Mouse (Mus musculus) embryonic facial prominence, embryonic 14.5 days (tissue): ENCODE measurements around the gene C330021F23Rik. TPM values are rescaled to one million over a fixed set of nuclear protein-coding genes. Genes with fewer than 3 reads are reported as not detected.
"Not testable (repeated sequence)": the region's sequence is repeated elsewhere in the genome, so short reads cannot be mapped to it uniquely, and the experiment has no call there.

ENCODE experiments used
- ATAC-seq: fragments of 200-750 bp; cut with Nextera tagmentation; 2 replicates; pipeline ENCODE4 v1.8.0; 2017; ENCODE audit warnings: low read depth, moderate number of reproducible peaks, moderate TSS enrichment
- DNase-seq: peaks from one replicate; pipeline ENCODE4 v3.0.0-alpha.2; 2015; ENCODE audit warnings: low spot score
- H3K27ac ChIP-seq: fragments of 300-500 bp; sonication (generic); replicated peaks from 2 replicates; pipeline ENCODE4 v1.5.1; 2014; ENCODE audit warnings: low read depth, mild to moderate bottlenecking, low read length, moderate library complexity
- H3K27me3 ChIP-seq: fragments of 300-500 bp; sonication (generic); replicated peaks from 2 replicates; pipeline ENCODE4 v1.6.1; 2014; ENCODE audit warnings: low read length; ENCODE audit not compliant: control insufficient read depth, insufficient read depth
- H3K36me3 ChIP-seq: fragments of 300-500 bp; sonication (generic); 2 replicates; pipeline ENCODE4 v1.6.1; 2014; ENCODE audit warnings: low read length, mixed read lengths; ENCODE audit not compliant: control insufficient read depth, insufficient read depth
- H3K4me1 ChIP-seq: fragments of 300-500 bp; sonication (generic); 2 replicates; pipeline ENCODE4 v1.6.1; 2014; ENCODE audit warnings: antibody characterized with exemption, low read length; ENCODE audit not compliant: control insufficient read depth, insufficient read depth
- H3K4me2 ChIP-seq: fragments of 300-500 bp; sonication (generic); 2 replicates; pipeline ENCODE4 v1.6.1; 2014; ENCODE audit warnings: low read depth, mild to moderate bottlenecking, low read length, moderate library complexity, mixed read lengths
- H3K4me3 ChIP-seq: fragments of 300-500 bp; sonication (generic); 2 replicates; pipeline ENCODE4 v1.5.1; 2014; ENCODE audit warnings: low read depth, mild to moderate bottlenecking, low read length
- H3K9ac ChIP-seq: fragments of 300-500 bp; sonication (generic); 2 replicates; pipeline ENCODE4 v1.6.1; 2014; ENCODE audit warnings: low read depth, mild to moderate bottlenecking, low read length, moderate library complexity, mixed read lengths
- H3K9me3 ChIP-seq: fragments of 300-500 bp; sonication (generic); 2 replicates; pipeline ENCODE4 v1.6.1; 2016; ENCODE audit warnings: low read length; ENCODE audit not compliant: control insufficient read depth
- WGBS: fragments of 180-500 bp; shearing (Covaris S2); extraction: QIAGEN DNeasy Blood & Tissue Kit; methylation state at CpG from one replicate; pipeline ENCODE4 v1.1.7; 2014; 5-methylcytosine and 5-hydroxymethylcytosine counted together
- polyA plus RNA-seq: library from polyadenylated mRNA; unstranded; fragments of >200 nt; fragmentation: Nextera tagmentation; extraction: Ambion mirVana; gene quantifications from 2 replicates; pipeline ENCODE4 v1.2.1, GENCODE M21; 2014

C330021F23Rik gene
- polyA plus RNA-seq, 1 experiment from 2014 or later = 0.47 TPM

DNA sequence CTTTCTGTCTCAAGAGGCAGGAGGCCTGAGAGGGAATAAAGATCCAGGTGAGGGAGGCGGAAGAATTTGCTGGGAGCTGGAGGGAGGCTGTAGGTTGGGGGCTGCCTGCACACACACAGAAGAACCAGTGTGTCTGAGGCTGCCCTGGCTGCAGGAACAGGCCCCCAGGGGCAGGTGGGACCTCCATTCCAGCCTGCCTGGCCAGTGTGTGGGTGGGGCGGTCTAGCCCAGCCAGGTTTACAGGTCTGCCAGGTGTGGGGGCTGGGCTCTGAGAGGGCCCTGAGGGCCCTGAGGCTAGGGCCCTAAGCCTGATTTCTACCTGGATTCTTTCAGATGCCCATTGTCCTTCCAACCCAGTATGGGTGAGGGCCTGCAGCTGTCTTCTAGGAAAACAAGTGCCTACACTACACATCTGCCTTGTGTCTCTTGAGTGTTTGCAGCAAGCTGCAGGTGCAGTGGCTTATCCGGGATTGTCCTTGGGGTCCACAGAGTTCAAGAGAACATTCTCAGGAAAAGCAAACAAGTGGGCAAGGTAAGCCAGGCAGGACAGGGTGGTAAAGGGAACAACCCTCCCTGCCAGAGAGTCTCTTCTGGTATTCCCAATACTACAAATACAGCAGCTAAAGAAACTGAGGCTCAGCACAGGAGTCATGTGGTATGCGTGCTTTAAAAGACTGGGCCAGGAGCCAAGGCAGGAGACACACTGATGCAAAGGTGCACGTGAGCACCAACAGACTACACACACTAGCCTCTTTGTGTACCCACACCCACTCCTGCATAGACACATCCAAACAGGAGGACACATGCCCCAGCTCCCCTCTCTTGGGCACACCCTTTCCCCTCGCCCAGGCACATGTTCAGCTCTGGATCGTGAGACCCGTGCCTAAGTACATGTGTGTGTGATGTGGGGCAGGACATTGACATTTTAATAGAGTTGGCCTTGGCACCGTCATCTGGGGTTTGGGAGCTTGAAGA is 11.9 kb downstream of the C330021F23Rik start:
- Histone ChIP-seq H3K36me3 (no peaks in the 10 kb centered on the region), H3K9ac (no peak overlapping the region), H3K4me3 (no peak overlapping the region), H3K9me3 (no peaks in the 10 kb centered on the region), H3K27me3 (no peaks in the 10 kb centered on the region), H3K27ac (no peak overlapping the region), H3K4me1 (no peaks in the 10 kb centered on the region), H3K4me2 (no peak overlapping the region)
- 65% methylated on average over 8 of the region's 9 CpGs for WGBS
- peak; percentile 84 for ATAC-seq
- peak; percentile 71 for DNase-seq

DNA sequence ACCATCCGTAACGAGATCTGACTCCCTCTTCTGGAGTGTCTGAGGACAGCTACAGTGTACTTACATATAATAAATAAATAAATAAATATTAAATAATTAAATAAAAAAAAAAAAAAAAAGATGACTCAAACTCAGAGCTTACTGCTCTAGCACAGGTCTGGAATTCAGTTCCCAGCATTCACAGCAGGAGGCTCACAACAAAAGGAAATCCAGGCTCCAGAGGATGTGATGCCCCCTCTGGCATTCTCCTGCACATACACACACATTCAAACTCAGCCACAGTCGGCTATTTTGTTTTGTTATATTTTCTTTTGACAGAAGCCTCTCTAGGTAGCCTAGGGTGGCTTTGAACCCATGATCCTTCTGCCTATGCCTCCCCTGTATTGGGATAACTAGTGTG is 14.2 kb downstream of the C330021F23Rik start:
- H3K27ac ChIP-seq, H3K4me2 ChIP-seq, H3K4me3 ChIP-seq, H3K36me3 ChIP-seq, DNase-seq, H3K9me3 ChIP-seq, H3K4me1 ChIP-seq, H3K27me3 ChIP-seq, ATAC-seq, H3K9ac ChIP-seq: not testable (repeated sequence)
- WGBS = 91% methylated on average over 1 of the region's 3 CpGs

DNA sequence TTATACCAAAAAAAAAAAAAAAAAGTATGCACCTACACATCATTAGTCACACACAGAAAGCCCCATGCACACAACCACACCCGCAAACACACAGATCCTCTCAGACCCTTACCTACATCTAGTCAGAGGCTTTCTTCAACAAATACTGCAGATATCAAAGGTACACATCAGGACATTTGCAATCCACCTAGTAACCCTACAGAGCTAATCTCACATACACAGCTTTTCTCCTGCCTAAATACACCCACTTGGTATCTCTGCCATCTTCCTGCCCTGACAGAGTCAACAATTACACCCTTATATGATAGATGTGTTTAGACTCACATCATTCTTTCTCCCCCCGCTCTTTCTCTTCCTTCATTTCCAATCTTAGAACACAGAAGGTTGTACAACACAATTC is 18.7 kb downstream of the C330021F23Rik start:
- Histone ChIP-seq H3K4me1 (peaks cover 3% of the 10 kb centered on the region; the same call in 1 of the 2 replicates), H3K27ac (no peak overlapping the region), H3K27me3 (no peaks in the 10 kb centered on the region), H3K9me3 (no peaks in the 10 kb centered on the region), H3K4me2 (no peak overlapping the region), H3K4me3 (no peak overlapping the region), H3K36me3 (no peaks in the 10 kb centered on the region), H3K9ac (no peak overlapping the region)
- ATAC-seq = no peak
- no peak for DNase-seq
- WGBS = 89% methylated on average over 2 of the region's 2 CpGs

DNA sequence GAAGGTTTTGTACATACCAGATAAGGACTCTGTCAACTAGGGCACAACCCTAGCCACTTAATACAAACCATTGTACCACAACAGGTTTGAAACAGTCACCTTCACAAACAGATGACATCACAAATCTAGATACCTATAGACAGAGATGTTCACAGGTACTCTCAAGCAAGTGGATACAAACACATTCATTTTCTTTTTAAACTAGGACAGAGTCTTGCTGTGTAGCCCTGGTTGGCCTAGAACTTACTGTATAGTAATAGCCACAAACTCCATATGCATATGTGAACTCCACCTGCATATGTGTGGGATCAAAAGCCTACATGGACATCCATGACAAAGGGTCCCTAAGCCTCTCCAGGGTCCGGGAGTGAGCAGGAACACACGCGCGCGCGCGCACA is 19.2 kb downstream of the C330021F23Rik start, which contains the start of gene Camsap3:
Gene Camsap3, plus strand, starts transcription at position 301 of the 398 bp plus-strand sequence.
- peak within 1 kb of the TSS; percentile 19; the same call in 1 of the 2 replicates for H3K27ac ChIP-seq

DNA sequence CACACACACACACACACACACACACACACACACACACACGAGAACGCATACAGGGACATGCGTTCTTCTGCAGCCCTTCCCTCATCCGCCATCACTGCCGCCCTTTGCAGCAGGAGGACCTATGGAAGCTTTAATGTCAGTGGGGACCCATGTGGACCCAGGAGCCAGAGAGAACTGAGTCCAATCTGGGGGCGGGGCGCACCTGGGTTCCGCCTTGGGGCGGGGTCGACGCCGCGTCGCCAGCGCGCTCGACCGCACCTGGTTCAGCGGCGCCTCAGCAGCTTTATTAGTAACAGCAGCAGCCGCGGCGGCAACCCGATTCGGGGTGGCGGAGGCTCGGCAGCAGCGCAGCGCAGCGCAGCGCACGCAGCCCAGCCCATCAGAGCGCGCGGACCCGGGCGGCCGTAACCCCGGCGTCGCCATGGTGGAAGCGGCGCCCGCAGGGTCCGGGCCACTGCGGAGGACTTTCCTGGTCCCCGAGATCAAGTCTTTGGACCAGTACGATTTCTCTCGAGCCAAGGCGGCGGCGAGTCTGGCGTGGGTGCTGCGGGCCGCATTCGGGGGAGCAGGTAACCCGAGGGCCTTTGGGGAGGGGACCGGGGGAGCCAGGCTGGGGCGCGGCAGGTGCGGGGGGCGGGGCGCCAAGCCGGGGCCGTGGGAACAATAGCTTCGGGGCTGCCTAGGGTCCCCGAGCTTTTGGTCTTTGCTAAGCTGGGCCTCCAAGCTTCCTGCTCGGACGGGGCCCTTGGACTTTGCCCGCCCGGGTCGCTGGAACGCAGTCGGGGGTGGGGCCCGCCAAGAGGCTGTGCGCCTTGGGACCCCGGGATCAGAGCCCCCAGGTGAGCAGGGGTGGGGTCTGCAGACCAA is 19.8 kb downstream of the C330021F23Rik start:
- no peaks in the 10 kb centered on the region for H3K36me3 ChIP-seq
- no peaks in the 10 kb centered on the region for H3K9me3 ChIP-seq
- H3K9ac ChIP-seq = peak overlapping the region; percentile 77
- H3K4me2 ChIP-seq = peak overlapping the region; percentile 87
- peak overlapping the region; percentile 19; the same call in 1 of the 2 replicates for H3K27ac ChIP-seq
- H3K4me3 ChIP-seq = peak overlapping the region; percentile 74
- ATAC-seq (peak; percentile 92), DNase-seq (peak; percentile 84)
- no peaks in the 10 kb centered on the region for H3K27me3 ChIP-seq
- 0% methylated on average over 25 of the region's 77 CpGs for WGBS
- H3K4me1 ChIP-seq = peaks cover 3% of the 10 kb centered on the region; the same call in 1 of the 2 replicates

More for the DNA sequence above, 19.2 kb downstream of the C330021F23Rik start, which contains the start of gene Camsap3:
- ATAC-seq = no peak
- no peak for DNase-seq
- H3K36me3 ChIP-seq = no peaks in the 10 kb centered on the region
- H3K4me3 ChIP-seq = peak within 1 kb of the TSS; percentile 74
- H3K9me3 ChIP-seq = no peaks in the 10 kb centered on the region
- H3K27me3 ChIP-seq = no peaks in the 10 kb centered on the region
- 6% methylated on average over 3 of the region's 7 CpGs for WGBS
- H3K9ac ChIP-seq = peak within 1 kb of the TSS; percentile 77
- H3K4me2 ChIP-seq = peak within 1 kb of the TSS; percentile 87
- H3K4me1 ChIP-seq = peaks cover 3% of the 10 kb centered on the region; the same call in 1 of the 2 replicates

DNA sequence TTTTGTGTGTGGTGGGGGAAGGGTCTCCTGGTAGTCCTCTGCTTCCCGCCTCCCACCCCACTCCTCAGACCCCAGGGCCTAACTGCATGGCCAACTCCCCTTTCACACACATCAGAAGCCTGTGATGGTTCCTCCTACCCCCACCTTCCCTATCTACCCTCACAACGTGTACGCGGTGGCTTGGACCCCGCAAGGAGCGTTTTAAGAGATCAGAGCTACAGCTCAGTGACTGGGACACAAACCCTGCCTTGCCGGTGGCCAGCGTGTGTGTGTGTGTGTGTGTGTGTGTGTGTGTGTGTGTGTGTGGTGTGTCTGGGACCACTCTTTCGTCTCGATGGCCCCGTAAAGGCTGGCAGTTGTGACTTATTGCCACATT is 20.5 kb downstream of the C330021F23Rik start:
- WGBS = 1% methylated on average over 11 of the region's 11 CpGs
- no peak for DNase-seq
- H3K27ac ChIP-seq = no peak overlapping the region
- peaks cover 3% of the 10 kb centered on the region; the same call in 1 of the 2 replicates for H3K4me1 ChIP-seq
- H3K4me2 ChIP-seq = peak overlapping the region; percentile 87
- no peaks in the 10 kb centered on the region for H3K27me3 ChIP-seq
- ATAC-seq = peak; percentile 24
- H3K4me3 ChIP-seq = peak overlapping the region; percentile 74
- H3K9ac ChIP-seq = peak overlapping the region; percentile 77
- no peaks in the 10 kb centered on the region for H3K9me3 ChIP-seq
- no peaks in the 10 kb centered on the region for H3K36me3 ChIP-seq

DNA sequence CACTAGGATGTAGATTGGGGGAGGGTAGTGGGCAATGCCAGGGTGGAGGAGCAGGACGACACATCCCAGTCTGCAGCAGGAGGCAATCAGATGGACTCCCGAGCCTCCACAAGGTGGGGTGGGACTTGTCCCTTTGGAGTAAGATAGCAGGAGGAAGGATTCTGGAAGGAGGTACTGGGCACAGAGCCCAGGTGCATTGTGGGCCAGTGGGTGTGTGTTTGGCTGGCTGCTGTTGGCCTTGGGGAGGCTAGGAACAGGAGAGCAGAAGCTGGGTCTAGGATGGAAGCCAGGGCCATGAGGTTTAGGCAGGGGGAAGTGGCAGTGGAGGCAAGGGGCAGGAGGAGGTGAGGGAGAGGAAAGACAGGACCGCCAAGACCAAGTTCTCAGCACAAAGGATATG is 25.7 kb downstream of the C330021F23Rik start:
- Histone ChIP-seq H3K36me3 (0 out of 2 replicates have a peak, but pooled peaks cover 3% of the 10 kb centered on the region), H3K4me1 (no peaks in the 10 kb centered on the region), H3K9ac (no peak overlapping the region), H3K4me2 (no peak overlapping the region), H3K4me3 (no peak overlapping the region), H3K27me3 (no peaks in the 10 kb centered on the region), H3K9me3 (no peaks in the 10 kb centered on the region), H3K27ac (no peak overlapping the region)
- no peak for ATAC-seq
- no peak for DNase-seq
- 66% methylated on average over 3 of the region's 3 CpGs for WGBS

DNA sequence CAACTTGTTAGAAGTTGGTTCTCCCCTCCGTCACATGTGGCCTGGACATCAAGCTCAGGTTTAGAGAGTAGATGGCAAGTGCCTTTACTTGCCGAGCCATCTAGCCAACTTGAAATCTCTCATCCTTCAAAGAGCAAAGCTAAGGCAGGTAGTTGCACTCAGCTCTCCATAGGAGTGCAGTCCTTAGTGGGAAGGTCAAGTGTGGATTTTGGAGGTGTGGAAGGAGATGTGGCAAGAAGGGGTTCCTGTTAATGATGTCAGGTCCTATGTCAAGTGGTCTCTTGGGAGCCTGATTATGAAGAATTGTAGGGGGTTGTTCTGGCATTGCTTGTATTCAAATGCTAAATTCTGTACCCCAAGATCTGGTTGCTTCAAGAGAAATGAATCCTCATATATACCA is 26.7 kb downstream of the C330021F23Rik start:
- Histone ChIP-seq H3K9me3 (no peaks in the 10 kb centered on the region), H3K9ac (no peak overlapping the region), H3K27ac (no peak overlapping the region), H3K4me3 (no peak overlapping the region), H3K4me1 (no peaks in the 10 kb centered on the region), H3K4me2 (no peak overlapping the region), H3K27me3 (no peaks in the 10 kb centered on the region), H3K36me3 (0 out of 2 replicates have a peak, but pooled peaks cover 3% of the 10 kb centered on the region)
- ATAC-seq (no peak), DNase-seq (no peak)
- 86% methylated on average over 2 of the region's 2 CpGs for WGBS
